Mouse (Mus musculus): Measurements from ENCODE around the gene Arl8b. TPM values are rescaled to one million over a fixed set of nuclear protein-coding genes. Genes with fewer than 3 reads are reported as not detected.

Gene Arl8b
- polyA plus RNA-seq (2015; fragmentation: Illumina TruSeq; extraction: RNeasy Lipid Tissue Mini Kit (QIAGEN cat#74804); ENCODE audit: low read depth, low replicate concordance): 207 TPM

DNA sequence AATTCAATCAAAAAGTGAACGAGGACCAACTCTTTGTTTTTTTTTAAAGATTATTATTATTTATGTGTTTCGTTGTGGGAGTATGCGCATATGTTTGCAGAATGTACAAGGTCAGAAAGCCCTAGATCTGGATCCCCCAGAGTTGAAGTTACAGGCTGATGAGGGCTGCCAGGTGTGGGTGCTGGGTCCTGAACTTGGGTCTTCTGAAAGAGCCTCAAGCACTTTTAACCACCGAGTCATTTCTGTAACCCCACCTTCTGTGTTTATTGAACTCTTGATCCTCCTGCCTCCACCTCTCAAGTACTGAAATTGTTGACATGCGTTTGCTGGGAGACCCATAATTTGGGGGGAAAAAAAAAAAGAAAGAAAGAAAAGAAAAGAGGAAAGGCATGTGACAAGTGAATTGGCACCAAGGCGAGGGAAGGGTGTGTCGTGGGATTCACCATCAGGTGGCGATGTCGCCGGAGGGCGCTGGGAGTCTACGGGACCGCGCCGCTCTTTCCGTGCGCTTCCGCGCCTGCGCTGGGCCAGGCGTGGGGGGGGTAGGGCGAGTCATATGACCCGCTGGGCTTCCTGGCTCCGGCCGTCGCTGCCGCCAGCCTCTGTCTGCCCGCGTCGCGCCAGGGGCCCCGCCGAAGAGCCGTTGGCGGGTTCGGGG is at the start of gene Arl8b:
Gene Arl8b (plus strand): TSS at position 574 of the 658 bp plus-strand sequence.

DNA sequence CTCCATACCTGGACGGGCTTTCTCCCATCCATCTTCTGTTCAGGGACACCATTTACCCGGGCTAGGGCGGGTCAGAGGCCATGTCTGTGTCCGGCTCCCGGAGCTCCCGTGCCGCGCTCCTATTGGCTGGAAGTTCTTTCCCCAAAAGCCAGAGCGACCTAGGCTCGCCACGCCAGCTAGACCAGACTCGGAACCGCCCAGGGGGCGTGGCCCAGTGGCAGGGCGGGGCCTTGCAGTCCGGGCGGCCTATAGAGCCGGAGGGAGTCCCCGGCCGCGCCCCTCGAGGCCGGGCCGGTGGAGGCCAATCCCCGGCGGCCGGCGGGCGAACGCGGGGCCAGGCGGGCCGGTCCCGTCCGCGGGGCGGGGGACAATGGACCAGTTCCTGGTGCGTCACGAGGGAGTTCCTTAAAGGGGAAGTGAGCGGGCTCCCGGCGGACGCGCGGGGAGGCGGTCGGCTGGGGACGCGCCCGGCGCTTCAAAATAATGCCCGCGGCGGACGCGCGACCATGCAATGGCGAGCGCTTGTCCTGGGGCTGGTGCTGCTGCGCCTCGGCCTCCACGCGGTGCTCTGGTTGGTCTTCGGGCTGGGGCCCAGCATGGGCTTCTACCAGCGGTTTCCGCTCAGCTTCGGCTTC is 45.5 kb downstream of the Arl8b start, which contains the start of gene Edem1:
Gene Edem1 (plus strand): TSS at position 408 of the 635 bp plus-strand sequence.

Other genes starting within 250 kb of the Arl8b start
- 86.3 TPM for gene Bhlhe40, start 122.5 kb upstream of the Arl8b start, polyA plus RNA-seq (2015; fragmentation: Illumina TruSeq; extraction: RNeasy Lipid Tissue Mini Kit (QIAGEN cat#74804); ENCODE audit: low read depth, low replicate concordance)
- gene Edem1, start 45.5 kb downstream of the Arl8b start, polyA plus RNA-seq (2015; fragmentation: Illumina TruSeq; extraction: RNeasy Lipid Tissue Mini Kit (QIAGEN cat#74804); ENCODE audit: low read depth, low replicate concordance): 9.3 TPM

Data from brain, adult 10 weeks (tissue).